Mouse (Mus musculus): ENCODE results near the gene Tmem136. TPM values are rescaled to one million over a fixed set of nuclear protein-coding genes. Genes with fewer than 3 reads are reported as not detected.

The Tmem136 gene
- polyA plus RNA-seq (2016; fragmentation: Nextera tagmentation; extraction: Ambion mirVana), result 15.2 and 18.6 TPM in 2 replicates

DNA sequence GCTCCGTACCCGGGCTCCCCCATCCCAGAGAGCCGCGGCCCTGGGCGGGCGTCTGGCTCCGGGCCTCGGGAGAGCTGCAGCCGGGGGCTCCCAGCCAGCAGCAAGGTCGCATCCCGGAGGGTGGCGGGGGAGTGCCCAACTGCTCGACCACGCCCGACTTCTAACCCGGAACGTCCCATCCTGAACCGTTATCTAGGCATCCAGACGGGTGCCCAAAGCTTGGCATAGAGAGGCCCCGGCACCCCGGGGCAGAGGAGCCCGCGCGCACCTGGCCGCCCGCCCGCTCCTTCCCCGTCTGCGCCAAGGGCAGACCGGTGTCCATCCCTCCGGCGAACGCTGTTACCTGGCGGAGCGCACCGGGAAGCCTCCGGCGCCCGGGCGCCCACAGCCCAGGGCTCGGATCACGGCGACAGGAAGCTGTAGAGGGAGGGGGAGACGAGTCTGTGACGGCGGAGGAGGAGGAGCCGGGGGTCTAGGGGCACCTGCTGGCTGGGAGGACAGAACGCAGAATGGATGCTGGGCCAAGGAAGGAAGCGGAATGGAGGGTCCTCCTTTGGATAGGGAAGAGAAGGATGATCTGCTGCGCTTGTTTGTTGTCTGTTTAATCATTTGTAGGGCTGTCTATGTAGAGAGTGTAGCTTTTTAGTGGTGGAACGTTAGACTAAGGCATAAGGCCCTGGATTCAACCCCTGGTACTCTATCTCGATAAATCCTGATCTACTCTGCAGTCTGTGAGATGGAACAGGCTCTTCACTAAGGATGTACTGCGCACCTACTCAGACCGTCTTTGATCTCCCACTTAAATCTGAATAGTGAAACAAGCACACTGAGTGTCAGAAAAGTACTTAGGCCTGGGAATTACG lies at the start of gene Tmem136:
TSS of gene Tmem136 (minus strand) at position 437 of the 863 bp plus-strand sequence.
- H3K4me1 ChIP-seq (replicated peaks), result peaks cover 8% of the 10 kb centered on the region; the same call in 1 of the 2 replicates
- peak within 1 kb of the TSS; percentile 85 for H3K9ac ChIP-seq
- H3K27ac ChIP-seq (ENCODE audit: poor library complexity, severe bottlenecking), result peak within 1 kb of the TSS; percentile 62
- peak; percentile 88 for ATAC-seq (ENCODE audit: insufficient number of reproducible peaks, low FRiP score)
- H3K27me3 ChIP-seq (replicated peaks), result 0 out of 2 replicates have a peak, but pooled peaks cover 2% of the 10 kb centered on the region
- H3K4me3 ChIP-seq, result peak within 1 kb of the TSS; percentile 95
- H3K36me3 ChIP-seq, result peaks cover 6% of the 10 kb centered on the region
- no peaks in the 10 kb centered on the region for H3K9me3 ChIP-seq (replicated peaks)
- peak within 1 kb of the TSS; percentile 75 for H3K4me2 ChIP-seq
- WGBS, result 4% methylated on average over 55 of the region's 55 CpGs

DNA sequence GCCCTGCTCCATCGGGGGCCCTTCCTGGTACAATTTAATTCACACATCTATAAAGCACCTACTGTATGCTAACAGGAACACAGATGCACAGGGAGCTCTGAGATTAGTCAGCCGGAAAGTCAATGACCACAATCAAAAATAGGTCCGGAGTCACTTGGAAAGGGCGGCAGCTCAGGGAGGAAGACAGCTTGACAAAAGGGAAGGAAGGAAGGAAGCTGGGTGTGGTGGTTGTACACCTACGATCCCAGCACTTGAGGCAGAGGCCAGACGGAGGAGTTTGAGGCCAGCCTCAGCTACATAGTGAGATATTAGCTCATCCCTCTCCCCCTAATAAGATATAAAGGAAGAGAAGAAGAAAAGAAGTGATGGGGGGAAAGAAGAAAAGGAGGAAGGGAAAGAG lies 39.6 kb upstream of the Tmem136 start:
- ATAC-seq (ENCODE audit: insufficient number of reproducible peaks, low FRiP score), result no peak
- H3K9ac ChIP-seq, result no peak overlapping the region
- H3K4me1 ChIP-seq (replicated peaks), result no peaks in the 10 kb centered on the region; the same call in 1 of the 2 replicates
- WGBS, result 60% methylated on average over 6 of the region's 6 CpGs
- H3K27me3 ChIP-seq (replicated peaks), result peaks cover 31% of the 10 kb centered on the region
- no peak overlapping the region for H3K27ac ChIP-seq (ENCODE audit: poor library complexity, severe bottlenecking)
- H3K4me3 ChIP-seq, result no peak overlapping the region
- no peaks in the 10 kb centered on the region for H3K9me3 ChIP-seq (replicated peaks)
- H3K36me3 ChIP-seq, result no peaks in the 10 kb centered on the region
- H3K4me2 ChIP-seq, result no peak overlapping the region

DNA sequence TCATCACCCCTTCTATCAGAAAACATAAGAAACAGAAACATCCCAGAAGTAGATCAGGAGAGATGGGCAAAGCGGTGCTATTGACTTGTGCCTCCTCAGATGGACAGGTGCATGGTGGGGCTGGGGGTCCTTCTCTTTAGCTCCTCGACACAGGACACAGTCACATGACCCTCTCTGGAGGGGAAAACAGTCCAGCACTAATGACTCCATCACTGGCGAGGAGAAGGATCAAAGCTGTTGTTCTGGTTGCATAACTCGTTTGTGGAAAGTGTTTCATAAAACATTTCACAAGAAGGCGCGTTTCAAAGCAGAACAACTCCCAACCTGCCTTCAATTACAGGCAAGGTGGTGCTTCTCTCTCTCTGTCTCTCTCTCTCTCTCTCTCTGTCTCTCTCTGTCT lies 35.4 kb upstream of the Tmem136 start:
- peaks cover 40% of the 10 kb centered on the region for H3K27me3 ChIP-seq (replicated peaks)
- no peak for ATAC-seq (ENCODE audit: insufficient number of reproducible peaks, low FRiP score)
- no peak overlapping the region for H3K27ac ChIP-seq (ENCODE audit: poor library complexity, severe bottlenecking)
- H3K9me3 ChIP-seq (replicated peaks), result no peaks in the 10 kb centered on the region
- H3K4me3 ChIP-seq, result no peak overlapping the region
- H3K4me2 ChIP-seq, result no peak overlapping the region
- H3K36me3 ChIP-seq, result no peaks in the 10 kb centered on the region
- WGBS, result 81% methylated on average over 6 of the region's 6 CpGs
- peaks cover 13% of the 10 kb centered on the region for H3K4me1 ChIP-seq (replicated peaks)
- no peak overlapping the region for H3K9ac ChIP-seq

DNA sequence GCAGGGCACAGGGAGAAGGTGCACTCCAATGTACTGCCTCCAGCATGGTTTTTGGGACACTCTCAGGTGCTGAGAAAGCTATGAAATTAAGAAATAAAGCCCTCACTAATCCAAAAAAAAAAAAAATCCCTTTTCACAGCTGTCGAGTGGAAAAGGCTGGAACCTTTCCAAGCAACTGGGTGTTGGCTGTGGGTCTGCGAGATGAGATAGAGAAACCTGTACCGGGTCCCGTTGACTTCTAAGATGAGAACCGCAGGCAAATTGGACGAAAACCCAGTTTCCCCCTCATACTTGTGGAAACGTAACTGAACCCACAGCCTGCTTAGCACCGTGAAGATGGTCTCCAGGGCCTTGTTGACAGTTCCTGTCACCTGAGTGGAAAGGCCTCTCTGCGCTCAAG lies 34.6 kb upstream of the Tmem136 start:
- H3K27me3 ChIP-seq (replicated peaks), result peaks cover 36% of the 10 kb centered on the region
- H3K27ac ChIP-seq (ENCODE audit: poor library complexity, severe bottlenecking), result no peak overlapping the region
- no peaks in the 10 kb centered on the region for H3K9me3 ChIP-seq (replicated peaks)
- peaks cover 13% of the 10 kb centered on the region for H3K4me1 ChIP-seq (replicated peaks)
- ATAC-seq (ENCODE audit: insufficient number of reproducible peaks, low FRiP score), result no peak
- H3K4me3 ChIP-seq, result no peak overlapping the region
- no peaks in the 10 kb centered on the region for H3K36me3 ChIP-seq
- no peak overlapping the region for H3K9ac ChIP-seq
- 49% methylated on average over 9 of the region's 9 CpGs for WGBS
- no peak overlapping the region for H3K4me2 ChIP-seq

DNA sequence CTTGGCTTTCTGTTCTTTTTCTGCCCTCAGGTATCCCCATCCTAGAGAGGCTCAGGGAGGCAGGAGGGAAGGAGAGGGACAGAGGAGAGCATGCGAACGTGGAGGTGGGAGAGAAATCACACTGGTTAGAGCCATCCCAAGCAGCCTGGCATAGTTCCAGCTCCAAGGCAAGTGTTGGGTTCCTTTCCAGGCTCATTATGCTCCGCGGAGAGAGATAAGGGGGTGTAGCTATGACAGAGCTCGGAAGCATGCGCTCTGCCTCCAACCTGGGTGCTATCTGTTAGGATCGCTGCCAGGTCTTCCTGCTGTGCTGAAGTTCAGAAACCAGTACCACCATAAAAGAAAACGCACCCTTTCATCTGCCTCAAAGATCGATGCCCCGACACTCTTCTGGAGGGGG lies 33.7 kb upstream of the Tmem136 start:
- Histone ChIP-seq H3K27ac (ENCODE audit: poor library complexity, severe bottlenecking) (no peak overlapping the region), H3K9ac (no peak overlapping the region), H3K4me2 (peak overlapping the region; percentile 56), H3K27me3 (replicated peaks) (peaks cover 36% of the 10 kb centered on the region), H3K36me3 (no peaks in the 10 kb centered on the region), H3K4me3 (no peak overlapping the region), H3K9me3 (replicated peaks) (no peaks in the 10 kb centered on the region), H3K4me1 (replicated peaks) (peaks cover 13% of the 10 kb centered on the region)
- 9% methylated on average over 10 of the region's 10 CpGs for WGBS
- peak; percentile 33; the same call in 1 of the 2 replicates for ATAC-seq (ENCODE audit: insufficient number of reproducible peaks, low FRiP score)

DNA sequence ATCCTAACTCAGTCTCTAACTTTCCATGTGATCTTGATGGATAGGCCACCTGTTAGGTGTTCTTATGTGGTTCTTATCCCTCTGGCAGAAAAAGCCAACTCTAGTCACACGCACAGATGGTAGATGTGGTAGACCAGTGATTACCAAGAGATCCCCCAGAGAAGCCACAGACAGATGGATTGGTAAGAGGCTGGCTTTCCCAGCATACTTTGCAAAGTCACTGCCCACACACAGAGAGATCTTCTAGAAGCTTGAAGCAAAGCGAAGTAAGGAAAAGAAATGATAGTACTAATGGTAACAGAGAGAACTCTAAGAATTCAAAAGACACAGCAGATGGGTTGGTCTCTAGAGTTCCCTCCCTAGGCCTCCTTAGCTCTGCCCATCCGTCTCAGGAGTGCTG lies 33.1 kb upstream of the Tmem136 start:
- peaks cover 16% of the 10 kb centered on the region for H3K4me1 ChIP-seq (replicated peaks)
- no peak for ATAC-seq (ENCODE audit: insufficient number of reproducible peaks, low FRiP score)
- no peak overlapping the region for H3K27ac ChIP-seq (ENCODE audit: poor library complexity, severe bottlenecking)
- no peak overlapping the region for H3K4me3 ChIP-seq
- no peak overlapping the region for H3K9ac ChIP-seq
- H3K36me3 ChIP-seq, result no peaks in the 10 kb centered on the region
- no peaks in the 10 kb centered on the region for H3K9me3 ChIP-seq (replicated peaks)
- H3K27me3 ChIP-seq (replicated peaks), result peaks cover 36% of the 10 kb centered on the region
- no peak overlapping the region for H3K4me2 ChIP-seq
- 75% methylated on average over 3 of the region's 3 CpGs for WGBS

DNA sequence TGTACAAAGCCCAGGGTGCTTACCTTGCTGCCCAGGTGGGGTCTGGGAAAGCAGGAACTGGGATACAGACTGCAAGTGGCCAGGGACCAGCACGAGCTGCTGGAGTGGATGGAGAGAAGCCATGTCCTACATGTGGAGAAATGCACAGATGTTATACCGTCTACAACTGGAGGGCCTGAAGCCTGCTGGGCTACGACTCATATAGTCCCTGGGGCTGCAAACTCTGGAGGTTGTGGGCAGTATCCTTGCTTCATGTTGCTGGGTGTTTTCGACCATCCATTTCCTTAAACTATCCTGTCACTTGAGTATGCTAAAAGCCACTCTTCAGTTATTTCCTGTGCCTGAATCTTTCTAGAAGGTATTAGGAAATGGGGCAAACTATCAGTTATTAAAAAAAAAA lies 28.8 kb upstream of the Tmem136 start:
- Histone ChIP-seq H3K4me1 (replicated peaks) (peaks cover 15% of the 10 kb centered on the region), H3K27ac (ENCODE audit: poor library complexity, severe bottlenecking) (no peak overlapping the region), H3K36me3 (no peaks in the 10 kb centered on the region), H3K4me2 (no peak overlapping the region), H3K4me3 (no peak overlapping the region), H3K9me3 (replicated peaks) (no peaks in the 10 kb centered on the region), H3K9ac (no peak overlapping the region), H3K27me3 (replicated peaks) (peaks cover 30% of the 10 kb centered on the region)
- no peak for ATAC-seq (ENCODE audit: insufficient number of reproducible peaks, low FRiP score)
- 76% methylated on average over 4 of the region's 4 CpGs for WGBS

DNA sequence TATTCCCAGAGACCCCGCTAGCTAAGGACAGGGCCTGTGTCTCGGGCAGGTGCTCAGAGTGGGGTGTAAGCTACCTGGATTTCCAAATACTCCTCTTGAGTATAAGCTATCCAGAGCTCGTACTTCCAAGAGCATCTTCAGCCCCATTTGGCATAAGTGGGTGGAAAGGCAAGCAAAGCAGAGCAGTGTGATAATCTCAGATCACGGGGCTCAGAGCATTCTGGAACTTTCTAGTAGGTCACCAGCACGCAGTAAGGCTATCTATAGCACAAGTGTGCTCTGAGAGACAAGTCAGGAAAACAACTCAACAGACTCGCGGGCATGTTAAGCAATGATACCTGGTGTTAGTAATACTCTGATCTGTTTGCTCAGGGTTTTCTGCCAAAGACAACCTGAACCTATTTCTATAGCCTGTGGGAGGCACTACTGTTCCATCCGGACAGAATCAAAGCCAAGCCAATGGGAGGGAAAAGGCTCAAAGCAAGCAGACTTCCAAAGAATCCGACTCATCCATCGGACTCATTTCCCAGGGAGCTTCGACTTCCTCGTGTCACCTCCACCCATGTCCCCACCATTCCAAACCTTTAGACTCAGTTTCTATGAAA lies 27.9 kb upstream of the Tmem136 start:
- Histone ChIP-seq H3K4me2 (no peak overlapping the region), H3K36me3 (no peaks in the 10 kb centered on the region)
- 55% methylated on average over 12 of the region's 12 CpGs for WGBS

DNA sequence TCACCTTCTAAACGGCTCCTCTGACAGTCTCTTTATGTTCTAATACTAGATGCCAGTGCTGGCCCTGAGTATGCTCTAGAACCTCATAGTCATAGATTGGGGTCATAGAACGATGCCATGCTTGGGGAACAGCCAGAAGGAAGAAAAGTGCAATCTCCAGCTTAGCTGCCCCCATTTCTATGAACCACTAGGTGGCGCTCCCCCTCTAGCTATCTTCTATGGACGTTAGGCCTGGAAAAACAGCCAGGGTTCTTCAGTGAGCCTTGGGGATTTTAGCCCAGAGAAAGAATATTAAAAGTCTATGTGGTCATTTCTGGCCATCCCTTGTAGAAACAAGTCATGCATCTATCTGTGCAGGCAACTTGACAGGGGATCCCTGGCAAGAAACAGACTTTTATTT lies 25.5 kb upstream of the Tmem136 start:
- Histone ChIP-seq H3K4me3 (no peak overlapping the region), H3K27me3 (replicated peaks) (peaks cover 37% of the 10 kb centered on the region)

More for the DNA sequence above, 27.9 kb upstream of the Tmem136 start:
- no peaks in the 10 kb centered on the region for H3K9me3 ChIP-seq (replicated peaks)
- no peak for ATAC-seq (ENCODE audit: insufficient number of reproducible peaks, low FRiP score)
- H3K4me3 ChIP-seq, result no peak overlapping the region
- no peak overlapping the region for H3K9ac ChIP-seq
- H3K27me3 ChIP-seq (replicated peaks), result peaks cover 34% of the 10 kb centered on the region
- H3K4me1 ChIP-seq (replicated peaks), result peaks cover 9% of the 10 kb centered on the region; the same call in 1 of the 2 replicates
- no peak overlapping the region for H3K27ac ChIP-seq (ENCODE audit: poor library complexity, severe bottlenecking)

DNA sequence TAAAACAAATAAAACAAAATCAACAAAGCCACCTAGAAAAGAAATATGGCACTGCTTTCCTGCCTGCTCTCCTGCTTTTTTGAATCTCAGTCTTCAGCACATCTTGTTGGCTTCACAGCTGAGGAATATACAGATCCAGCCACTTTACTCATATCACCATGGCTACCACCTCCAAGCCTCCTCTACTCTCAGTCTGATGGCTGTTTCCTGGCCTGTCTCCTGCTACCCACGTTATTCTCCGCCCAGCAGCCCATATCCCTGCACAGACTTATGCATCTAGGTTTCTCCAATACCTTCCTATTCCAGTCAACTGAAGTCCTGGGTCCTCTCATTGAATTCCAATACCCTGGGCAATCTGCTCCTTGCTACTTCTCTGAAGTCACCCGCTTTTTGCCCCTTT lies 17.2 kb upstream of the Tmem136 start:
- H3K4me1 ChIP-seq (replicated peaks), result peaks cover 9% of the 10 kb centered on the region
- H3K4me3 ChIP-seq, result no peak overlapping the region
- no peaks in the 10 kb centered on the region for H3K9me3 ChIP-seq (replicated peaks)
- H3K36me3 ChIP-seq, result no peaks in the 10 kb centered on the region
- H3K27me3 ChIP-seq (replicated peaks), result peaks cover 8% of the 10 kb centered on the region
- ATAC-seq (ENCODE audit: insufficient number of reproducible peaks, low FRiP score), result no peak
- H3K4me2 ChIP-seq, result no peak overlapping the region
- H3K27ac ChIP-seq (ENCODE audit: poor library complexity, severe bottlenecking), result no peak overlapping the region
- H3K9ac ChIP-seq, result no peak overlapping the region
- 70% methylated on average over 3 of the region's 3 CpGs for WGBS

More for the DNA sequence above, 25.5 kb upstream of the Tmem136 start:
- ATAC-seq (ENCODE audit: insufficient number of reproducible peaks, low FRiP score), result no peak
- no peaks in the 10 kb centered on the region for H3K36me3 ChIP-seq
- no peak overlapping the region for H3K9ac ChIP-seq
- H3K27ac ChIP-seq (ENCODE audit: poor library complexity, severe bottlenecking), result no peak overlapping the region
- H3K4me2 ChIP-seq, result no peak overlapping the region
- peaks cover 9% of the 10 kb centered on the region; the same call in 1 of the 2 replicates for H3K4me1 ChIP-seq (replicated peaks)
- 4% methylated on average over 4 of the region's 4 CpGs for WGBS
- no peaks in the 10 kb centered on the region for H3K9me3 ChIP-seq (replicated peaks)

DNA sequence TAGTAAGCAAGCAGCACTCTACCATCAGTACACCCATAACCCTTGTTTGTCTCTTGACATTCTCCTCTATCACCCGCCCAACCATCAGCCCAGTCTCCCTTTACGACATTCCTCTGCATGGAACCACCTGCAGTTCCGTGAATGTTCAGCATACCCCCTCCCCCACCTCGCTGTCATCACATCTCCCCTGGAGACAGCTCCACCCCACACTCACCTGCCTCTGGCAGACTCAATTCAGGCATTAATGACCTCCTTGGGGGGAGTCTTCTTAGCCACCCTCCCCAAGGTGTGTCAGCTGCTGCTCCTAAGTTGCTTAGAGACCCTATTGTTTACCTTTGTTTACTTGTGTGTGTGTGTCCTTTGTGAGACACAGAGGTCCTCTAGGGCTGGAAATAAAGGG lies 16.0 kb upstream of the Tmem136 start:
- H3K4me1 ChIP-seq (replicated peaks), result peaks cover 9% of the 10 kb centered on the region
- WGBS, result 33% methylated on average over 4 of the region's 4 CpGs
- ATAC-seq (ENCODE audit: insufficient number of reproducible peaks, low FRiP score), result no peak
- H3K36me3 ChIP-seq, result no peaks in the 10 kb centered on the region
- no peak overlapping the region for H3K4me3 ChIP-seq
- H3K9me3 ChIP-seq (replicated peaks), result no peaks in the 10 kb centered on the region
- H3K9ac ChIP-seq, result no peak overlapping the region
- H3K27ac ChIP-seq (ENCODE audit: poor library complexity, severe bottlenecking), result no peak overlapping the region
- H3K4me2 ChIP-seq, result no peak overlapping the region
- H3K27me3 ChIP-seq (replicated peaks), result no peaks in the 10 kb centered on the region

Data from heart, embryonic 12.5 days (tissue).